Mouse (Mus musculus) testis, adult 10 weeks (tissue): ENCODE measurements around the gene Parvb. TPM values are rescaled to one million over a fixed set of nuclear protein-coding genes. Genes with fewer than 3 reads are reported as not detected.

Experiments used
- polyA plus RNA-seq: library from polyadenylated mRNA; stranded (reverse); fragments of 350-450 nt; fragmentation: Illumina TruSeq; extraction: RNeasy Lipid Tissue Mini Kit (QIAGEN cat#74804); gene quantifications from one replicate; pipeline ENCODE4 v1.2.3, GENCODE M21; 2014; ENCODE audit warnings: low read depth, low replicate concordance

Gene Parvb
- polyA plus RNA-seq: 1.0 TPM

GRCm38 (mm10) chr15:84231721-84232561 lies at the start of gene Parvb:
Parvb (plus strand) TSS chr15:84232043.

DNA sequence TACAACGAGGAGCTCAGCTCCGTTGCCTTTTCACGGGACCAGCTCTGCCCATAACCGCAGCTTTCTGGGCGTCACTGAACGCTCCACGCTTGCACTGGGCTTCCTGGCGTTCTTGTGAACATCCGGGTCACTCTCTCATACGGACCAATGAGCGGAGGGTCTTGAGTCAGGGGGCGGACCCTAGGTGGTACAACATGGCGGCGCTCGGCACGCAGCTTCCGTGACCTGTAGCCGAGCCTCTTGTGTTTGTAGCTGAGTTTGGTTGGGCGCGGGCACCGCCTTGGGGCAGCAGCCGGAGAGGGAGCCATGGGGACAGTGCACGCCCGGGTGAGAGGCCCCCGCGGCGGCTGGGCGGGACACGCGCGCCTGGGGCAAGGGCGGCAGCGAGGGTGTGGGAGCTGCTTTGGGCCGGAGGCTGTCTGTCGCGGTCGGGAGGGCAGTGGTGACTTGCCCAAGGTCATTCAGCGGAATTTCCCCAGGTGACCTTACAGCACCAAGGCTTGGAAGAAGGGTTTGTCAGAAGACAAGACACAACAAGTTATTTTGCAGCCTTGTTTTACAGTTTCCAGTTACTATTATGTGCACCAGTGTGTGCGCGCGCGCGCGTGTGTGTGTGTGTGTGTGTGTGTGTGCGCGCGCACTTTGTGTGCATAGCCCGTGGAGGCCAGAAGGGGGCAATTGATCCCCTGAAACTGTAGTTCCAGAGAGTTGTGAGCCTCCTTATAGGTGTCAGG lies 39.6 kb upstream of the Parvb start, which contains the start of gene Samm50:
Samm50 (plus strand) TSS at position 184 of the 734 bp plus-strand sequence.

GRCm38 (mm10) chr15:84323966-84324869 lies 92.4 kb downstream of the Parvb start, which contains the start of gene Parvg:
Parvg (plus strand) TSS chr15:84324026.

Other genes starting within 250 kb of the Parvb start
- gene Efcab6, start 166.7 kb upstream of the Parvb start, polyA plus RNA-seq: 73.3 TPM
- 0.20 TPM for gene Sult4a1, start 126.3 kb upstream of the Parvb start, polyA plus RNA-seq
- gene Pnpla5, start 108.9 kb upstream of the Parvb start, polyA plus RNA-seq: not detected
- gene Pnpla3, start 64.2 kb upstream of the Parvb start, polyA plus RNA-seq: not detected
- 15.7 TPM for gene Samm50, start 39.8 kb upstream of the Parvb start, polyA plus RNA-seq
- 15.0 TPM for gene Parvg, start 92.0 kb downstream of the Parvb start, polyA plus RNA-seq
- 0.34 TPM for gene Shisal1, start 215.1 kb downstream of the Parvb start, polyA plus RNA-seq